8 mouse cellular contexts compared by ENCODE assay signal in the genomic region with DNA sequence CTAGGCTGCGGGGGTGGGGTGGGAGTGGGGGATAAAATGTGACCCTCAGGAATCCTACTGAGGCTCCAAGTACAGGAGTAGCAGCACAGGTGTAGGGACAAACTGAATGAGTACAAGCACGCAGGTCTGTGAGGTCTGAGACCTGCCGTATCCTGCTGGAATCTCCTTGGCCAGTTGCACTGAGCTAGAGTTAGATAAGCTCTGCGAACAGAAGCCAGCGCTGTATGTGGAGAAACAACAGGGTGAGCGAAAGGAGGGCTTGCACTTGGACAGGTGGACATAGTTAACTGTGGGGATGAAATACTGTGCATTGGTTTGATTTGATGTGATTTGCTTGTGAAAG. TPM values are rescaled to one million over a fixed set of nuclear protein-coding genes. Genes with fewer than 3 reads are reported as not detected.
A peak's percentile ranks its signal among the peaks of the same experiment; 100 is the strongest.
DNase-seq lines count a peak whose midpoint lies in the region; ATAC-seq and TF ChIP-seq lines count a peak whose summit lies in the region.

No protein-coding gene starts in this region.

- H3K9me3 ChIP-seq in heart, embryonic 11.5 days (replicated peaks; ENCODE audit: control insufficient read depth, low read length) = no peaks in the 10 kb centered on the region
- no peaks in the 10 kb centered on the region for H3K9me3 ChIP-seq in intestine, postnatal 0 days (ENCODE audit: control insufficient read depth)
- H3K9me3 ChIP-seq in stomach, postnatal 0 days (ENCODE audit: control insufficient read depth, low read length) = no peaks in the 10 kb centered on the region

- 3% methylated on average over 6 of the region's 6 CpGs for WGBS in heart, embryonic 11.5 days (ENCODE audit: insufficient replicate concordance)
- 4% methylated on average over 6 of the region's 6 CpGs for WGBS in intestine, postnatal 0 days
- WGBS in stomach, postnatal 0 days = 7% methylated on average over 6 of the region's 6 CpGs

- 0 out of 2 replicates have a peak, but pooled peaks have one; percentile 7 for ATAC-seq in heart, embryonic 11.5 days (replicated peaks; ENCODE audit: insufficient number of reproducible peaks, low FRiP score, low TSS enrichment)
- no peak for ATAC-seq in intestine, postnatal 0 days
- ATAC-seq in stomach, postnatal 0 days (ENCODE audit: low FRiP score, low TSS enrichment) = peak; percentile 61

- H3K36me3 ChIP-seq in heart, embryonic 11.5 days (ENCODE audit: control insufficient read depth, insufficient read depth, low read length) = no peaks in the 10 kb centered on the region
- no peaks in the 10 kb centered on the region for H3K36me3 ChIP-seq in intestine, postnatal 0 days (ENCODE audit: control insufficient read depth, insufficient read depth)
- H3K36me3 ChIP-seq in stomach, postnatal 0 days (ENCODE audit: control insufficient read depth, insufficient read depth, low read length) = no peaks in the 10 kb centered on the region

- H3K27me3 ChIP-seq in heart, embryonic 11.5 days (ENCODE audit: control insufficient read depth, insufficient read depth, low read length) = peaks cover 33% of the 10 kb centered on the region
- H3K27me3 ChIP-seq in intestine, postnatal 0 days (replicated peaks; ENCODE audit: control insufficient read depth, insufficient read depth, low read length) = peaks cover 29% of the 10 kb centered on the region
- H3K27me3 ChIP-seq in stomach, postnatal 0 days (ENCODE audit: control insufficient read depth, insufficient read depth, low read length) = no peaks in the 10 kb centered on the region; the same call in 1 of the 2 replicates

- H3K27ac ChIP-seq in heart, embryonic 11.5 days (ENCODE audit: low read depth, low read length) = no peak overlapping the region
- H3K27ac ChIP-seq in intestine, postnatal 0 days (ENCODE audit: low read depth, low read length) = no peak overlapping the region
- no peak overlapping the region for H3K27ac ChIP-seq in stomach, postnatal 0 days (replicated peaks)

- peak overlapping the region; percentile 58 for H3K4me3 ChIP-seq in heart, embryonic 11.5 days (ENCODE audit: low read depth, low read length)
- peak overlapping the region; percentile 38 for H3K4me3 ChIP-seq in intestine, postnatal 0 days (ENCODE audit: low read depth, low read length)
- peak overlapping the region; percentile 49 for H3K4me3 ChIP-seq in stomach, postnatal 0 days (ENCODE audit: low read depth, low read length)

- peaks cover 5% of the 10 kb centered on the region; the same call in 1 of the 2 replicates for H3K4me1 ChIP-seq in heart, embryonic 11.5 days (ENCODE audit: control insufficient read depth, insufficient read depth, low read length)
- no peaks in the 10 kb centered on the region for H3K4me1 ChIP-seq in intestine, postnatal 0 days (replicated peaks; ENCODE audit: control insufficient read depth, insufficient read depth, low read length)
- no peaks in the 10 kb centered on the region; the same call in 1 of the 2 replicates for H3K4me1 ChIP-seq in stomach, postnatal 0 days (replicated peaks; ENCODE audit: control insufficient read depth, insufficient read depth)

- peak overlapping the region; percentile 82 for H3K4me2 ChIP-seq in heart, embryonic 11.5 days
- peak overlapping the region; percentile 69 for H3K4me2 ChIP-seq in intestine, postnatal 0 days (replicated peaks; ENCODE audit: low read depth)
- peak overlapping the region; percentile 87 for H3K4me2 ChIP-seq in stomach, postnatal 0 days (replicated peaks; ENCODE audit: low read depth)

- DNase-seq in heart, adult 18-20 months = no peak
- DNase-seq in testis, postnatal 14 days (ENCODE audit: low spot score) = peak; percentile 4
- DNase-seq in testis, postnatal 10 days (ENCODE audit: low spot score) = no peak
- DNase-seq in stomach, postnatal 0 days (ENCODE audit: low spot score) = no peak
- no peak for DNase-seq in cerebellum, adult 11-12 months
- no peak for DNase-seq in gastrocnemius, postnatal 4 days (ENCODE audit: low spot score in 2 of 2)

- TF ChIP-seq CTCF in intestine, postnatal 0 days (IDR thresholded peaks at IDR 0.05; ENCODE audit: low read depth) = no peak
- no peak for TF ChIP-seq CTCF in stomach, postnatal 0 days (IDR thresholded peaks at IDR 0.05; ENCODE audit: low read depth)

- no peak for TF ChIP-seq EP300 in stomach, postnatal 0 days (optimal IDR thresholded peaks at IDR 0.05)

- H3K9ac ChIP-seq in heart, embryonic 11.5 days (ENCODE audit: low read depth, low read length) = peak overlapping the region; percentile 53; the same call in 1 of the 2 replicates
- H3K9ac ChIP-seq in intestine, postnatal 0 days (ENCODE audit: low read depth, low read length) = no peak overlapping the region
- H3K9ac ChIP-seq in stomach, postnatal 0 days (ENCODE audit: low read length) = peak overlapping the region; percentile 52; the same call in 1 of the 2 replicates

RNA-seq across cellular contexts. Expression of gene St6gal2, which starts 1.0 kb away (rescaled TPM):
- 0.96 and 1.2 TPM in 2 replicates for polyA plus RNA-seq in heart, embryonic 11.5 days (2014; fragmentation: Nextera tagmentation; extraction: Ambion mirVana)
- total RNA-seq in heart, adult 18-20 months (2021) = not detected
- 0.56 and 0.60 TPM in 2 replicates for polyA plus RNA-seq in intestine, postnatal 0 days (2015; fragmentation: Nextera tagmentation; extraction: Ambion mirVana)
- polyA plus RNA-seq in stomach, postnatal 0 days (2015; fragmentation: Nextera tagmentation; extraction: Ambion mirVana) = 2.1 and 4.6 TPM in 2 replicates
- total RNA-seq in gastrocnemius, postnatal 4 days (2021) = under 1 TPM in 1 of 2 experiments, not detected in 1; 0.05 TPM
